Comparison of ENCODE assay signal across 15 mouse cellular contexts in genomic region chr1:75347279-75347678, GRCm38 (mm10). TPM values are rescaled to one million over a fixed set of nuclear protein-coding genes. Genes with fewer than 3 reads are reported as not detected.
DNase-seq lines count a peak whose midpoint lies in the region; ATAC-seq and TF ChIP-seq lines count a peak whose summit lies in the region.
"Had no signal": no experiment of that assay in that cellular context is flagged by ENCODE, and none has a peak within 500 bp of the region (broad histone marks: within the 10 kb centered on the region; RNA-seq: fewer than 3 reads in every experiment).

No protein-coding gene starts in this region.

- H3K9ac ChIP-seq in lung, postnatal 0 days (replicated peaks; ENCODE audit: low read depth) = no peak overlapping the region
- H3K9ac ChIP-seq in heart, postnatal 0 days (replicated peaks; ENCODE audit: low read depth, low read length) = no peak overlapping the region
- H3K9ac ChIP-seq: hindbrain, embryonic 12.5 days; limb, embryonic 13.5 days had no signal

- H3K4me1 ChIP-seq in lung, postnatal 0 days (ENCODE audit: insufficient read depth, low read depth, low read length) = 0 out of 2 replicates have a peak, but pooled peaks cover 2% of the 10 kb centered on the region
- H3K4me1 ChIP-seq in heart, postnatal 0 days (ENCODE audit: control insufficient read depth, insufficient read depth) = peaks cover 33% of the 10 kb centered on the region

- H3K4me2 ChIP-seq in lung, postnatal 0 days (replicated peaks; ENCODE audit: low read depth, low read length) = no peak overlapping the region
- no peak overlapping the region for H3K4me2 ChIP-seq in heart, postnatal 0 days (ENCODE audit: low read depth, low read length)
- H3K4me2 ChIP-seq: hindbrain, embryonic 12.5 days; limb, embryonic 13.5 days had no signal

- H3K36me3 ChIP-seq in lung, postnatal 0 days (ENCODE audit: insufficient read depth, low read length) = no peaks in the 10 kb centered on the region
- no peaks in the 10 kb centered on the region for H3K36me3 ChIP-seq in heart, postnatal 0 days (replicated peaks; ENCODE audit: control insufficient read depth, insufficient read depth, low read length)
- H3K36me3 ChIP-seq: hindbrain, embryonic 12.5 days; limb, embryonic 13.5 days had no signal

- no peak overlapping the region for H3K27ac ChIP-seq in lung, postnatal 0 days (ENCODE audit: low read length)
- peak overlapping the region; percentile 83 for H3K27ac ChIP-seq in heart, postnatal 0 days (ENCODE audit: low read depth)
- H3K27ac ChIP-seq: hindbrain, embryonic 12.5 days; limb, embryonic 13.5 days had no signal

- H3K9me3 ChIP-seq in lung, postnatal 0 days (ENCODE audit: low read length) = no peaks in the 10 kb centered on the region
- H3K9me3 ChIP-seq in heart, postnatal 0 days (replicated peaks; ENCODE audit: control insufficient read depth, low read length) = no peaks in the 10 kb centered on the region
- H3K9me3 ChIP-seq: hindbrain, embryonic 12.5 days; limb, embryonic 13.5 days had no signal

- DNase-seq in adrenal gland, postnatal 14 days = peak; percentile 30
- no peak for DNase-seq in adrenal gland, postnatal 25 days
- DNase-seq in lung, postnatal 0 days (ENCODE audit: low spot score) = peak; percentile 52
- no peak for DNase-seq in lung, postnatal 14 days
- peak; percentile 78 for DNase-seq in heart, postnatal 0 days (ENCODE audit: low spot score)
- DNase-seq in left cerebral cortex, postnatal 10 days (ENCODE audit: extremely low spot score in 1 of 2, low spot score in 2 of 2) = no peak
- DNase-seq: cerebellum, adult 11-12 months; kidney, adult 2 months; kidney, postnatal 4 days had no signal

- H3K27me3 ChIP-seq in lung, postnatal 0 days (replicated peaks; ENCODE audit: insufficient read depth, low read length) = no peaks in the 10 kb centered on the region
- no peaks in the 10 kb centered on the region for H3K27me3 ChIP-seq in heart, postnatal 0 days (ENCODE audit: control insufficient read depth, insufficient read depth, low read length)

- peak; percentile 65 for ATAC-seq in lung, postnatal 0 days
- peak; percentile 70 for ATAC-seq in heart, postnatal 0 days (ENCODE audit: insufficient read depth, low read depth)
- ATAC-seq in inflammation-experienced regulatory T-cells, adult 6 months = no peak
- no peak for ATAC-seq in megakaryocyte-erythroid progenitor cell, adult 5-6 weeks (replicated peaks; ENCODE audit: low FRiP score, low TSS enrichment, poor library complexity, severe bottlenecking)

- no peak overlapping the region for H3K4me3 ChIP-seq in lung, postnatal 0 days (ENCODE audit: low read depth, low read length)
- H3K4me3 ChIP-seq in heart, postnatal 0 days (ENCODE audit: low read depth, low read length) = no peak overlapping the region
- H3K4me3 ChIP-seq: hindbrain, embryonic 12.5 days; limb, embryonic 13.5 days had no signal

- TF ChIP-seq CTCF in lung, postnatal 0 days (IDR thresholded peaks at IDR 0.05) = no peak
- no peak for TF ChIP-seq CTCF in heart, postnatal 0 days (IDR thresholded peaks at IDR 0.05; ENCODE audit: low read depth)

- 53% methylated on average over 5 of the region's 5 CpGs for WGBS in lung, postnatal 0 days
- 25% methylated on average over 5 of the region's 5 CpGs for WGBS in heart, postnatal 0 days

- TF ChIP-seq EP300 in lung, postnatal 0 days (IDR thresholded peaks at IDR 0.05) = no peak
- no peak for TF ChIP-seq EP300 in heart, postnatal 0 days (IDR thresholded peaks at IDR 0.05; ENCODE audit: low read depth)

- intact Hi-C loops in left cerebral cortex, postnatal 10 days (cut with DNase I) = loop anchor here (10.0 kb wide), 1 partner anchor 248 kb away; no protein-coding TSS in a partner anchor

RNA-seq across cellular contexts. Expression of gene Des, which starts 12.8 kb away (rescaled TPM):
- total RNA-seq in adrenal gland, postnatal 14 days (2021) = 19.8 and 26.9 TPM in 2 replicates
- total RNA-seq in adrenal gland, postnatal 25 days (2021) = 9.3 and 14.1 TPM in 2 replicates
- polyA plus RNA-seq in lung, postnatal 0 days (2015; fragmentation: Nextera tagmentation; extraction: Ambion mirVana) = 59.4 and 67.3 TPM in 2 replicates
- total RNA-seq in heart, postnatal 0 days (2014; rRNA removed; ENCODE audit: low replicate concordance) = 983 and 1,187 TPM in 2 replicates
- 601 and 639 TPM in 2 replicates for polyA plus RNA-seq in heart, postnatal 0 days (2015; fragmentation: Nextera tagmentation; extraction: Ambion mirVana)
- under 1 TPM in 1 of 3 experiments, not detected in 2; 0.64 TPM for polyA plus RNA-seq in inflammation-experienced regulatory T-cells, adult 6 months (2017; shearing (Covaris generic))
- not detected in 2 replicates for total RNA-seq in megakaryocyte-erythroid progenitor cell, adult 5-6 weeks (2014; fragmentation: Nextera tagmentation)
- not detected in 2 replicates for total RNA-seq in megakaryocyte-erythroid progenitor cell, adult 5-6 weeks (2017)
- total RNA-seq in left cerebral cortex, postnatal 10 days (2021) = 1 to 10 TPM; 1.5 TPM
- total RNA-seq: monocyte, adult 5-6 weeks; neutrophil, adult 5-6 weeks had no signal

RNA-seq across cellular contexts. Expression of gene Speg, which starts 27.8 kb away (rescaled TPM):
- 11.0 and 18.3 TPM in 2 replicates for total RNA-seq in adrenal gland, postnatal 14 days (2021)
- total RNA-seq in adrenal gland, postnatal 25 days (2021) = 15.8 and 18.1 TPM in 2 replicates
- 15.4 and 16.4 TPM in 2 replicates for polyA plus RNA-seq in lung, postnatal 0 days (2015; fragmentation: Nextera tagmentation; extraction: Ambion mirVana)
- 95.0 and 105 TPM in 2 replicates for total RNA-seq in heart, postnatal 0 days (2014; rRNA removed; ENCODE audit: low replicate concordance)
- polyA plus RNA-seq in heart, postnatal 0 days (2015; fragmentation: Nextera tagmentation; extraction: Ambion mirVana) = 26.8 and 30.2 TPM in 2 replicates
- polyA plus RNA-seq in inflammation-experienced regulatory T-cells, adult 6 months (2017; shearing (Covaris generic)) = under 1 TPM in 1 of 3 experiments, not detected in 2; 0.34 TPM
- total RNA-seq in megakaryocyte-erythroid progenitor cell, adult 5-6 weeks (2014; fragmentation: Nextera tagmentation) = not detected in 2 replicates
- total RNA-seq in megakaryocyte-erythroid progenitor cell, adult 5-6 weeks (2017) = 0.19 TPM in 1 of 2 replicates, not detected in the other
- total RNA-seq in left cerebral cortex, postnatal 10 days (2021) = 100 to 1,000 TPM; 182 to 186 TPM
- total RNA-seq: monocyte, adult 5-6 weeks; neutrophil, adult 5-6 weeks had no signal

RNA-seq across cellular contexts. Expression of gene Dnpep, which starts 29.5 kb away (rescaled TPM):
- 92.5 and 101 TPM in 2 replicates for total RNA-seq in adrenal gland, postnatal 14 days (2021)
- total RNA-seq in adrenal gland, postnatal 25 days (2021) = 91.1 and 117 TPM in 2 replicates
- 109 TPM in 2 replicates for polyA plus RNA-seq in lung, postnatal 0 days (2015; fragmentation: Nextera tagmentation; extraction: Ambion mirVana)
- total RNA-seq in heart, postnatal 0 days (2014; rRNA removed; ENCODE audit: low replicate concordance) = 202 and 236 TPM in 2 replicates
- 147 TPM in 2 replicates for polyA plus RNA-seq in heart, postnatal 0 days (2015; fragmentation: Nextera tagmentation; extraction: Ambion mirVana)
- 10 to 100 TPM; 52.9 to 68.4 (median 62.8) TPM for polyA plus RNA-seq in inflammation-experienced regulatory T-cells, adult 6 months (2017; shearing (Covaris generic))
- total RNA-seq in megakaryocyte-erythroid progenitor cell, adult 5-6 weeks (2014; fragmentation: Nextera tagmentation) = 47.3 and 48.2 TPM in 2 replicates
- 45.3 and 50.8 TPM in 2 replicates for total RNA-seq in megakaryocyte-erythroid progenitor cell, adult 5-6 weeks (2017)
- 10 to 100 TPM; 60.6 to 67.1 TPM for total RNA-seq in left cerebral cortex, postnatal 10 days (2021)

Comparison
In these comparisons a context has a peak if more than half of its experiments do, and no peak if none do; other contexts are left out.
1. DNase-seq: peak in adrenal gland, postnatal 14 days (single experiment), lung, postnatal 0 days (single experiment) and heart, postnatal 0 days (single experiment); none in adrenal gland, postnatal 25 days (single experiment), lung, postnatal 14 days (single experiment) and left cerebral cortex, postnatal 10 days (0 of 2).
2. ATAC-seq: peak in lung, postnatal 0 days (single experiment) and heart, postnatal 0 days (single experiment); none in inflammation-experienced regulatory T-cells, adult 6 months (single experiment) and megakaryocyte-erythroid progenitor cell, adult 5-6 weeks (single experiment).
3. RNA of gene Des, which starts 12.8 kb away (total RNA-seq): 983 to 1,187 TPM in heart, postnatal 0 days; 19.8 to 26.9 TPM in adrenal gland, postnatal 14 days, 9.3 to 14.1 TPM in adrenal gland, postnatal 25 days, 1.5 TPM in left cerebral cortex, postnatal 10 days and not detected in megakaryocyte-erythroid progenitor cell, adult 5-6 weeks; every median in the first group is over 10 times any median in the second.
4. RNA of gene Speg, which starts 27.8 kb away (total RNA-seq): 182 to 186 TPM in left cerebral cortex, postnatal 10 days, 95.0 to 105 TPM in heart, postnatal 0 days, 15.8 to 18.1 TPM in adrenal gland, postnatal 25 days and 11.0 to 18.3 TPM in adrenal gland, postnatal 14 days; 0.19 TPM in megakaryocyte-erythroid progenitor cell, adult 5-6 weeks; every median in the first group is over 10 times any median in the second.